Mouse (Mus musculus): ENCODE data around the gene B230307C23Rik. TPM values are rescaled to one million over a fixed set of nuclear protein-coding genes. Genes with fewer than 3 reads are reported as not detected.

The B230307C23Rik gene
- 18.8 and 18.9 TPM in 2 replicates for polyA plus RNA-seq (2016; fragmentation: Nextera tagmentation; extraction: Ambion mirVana)

DNA sequence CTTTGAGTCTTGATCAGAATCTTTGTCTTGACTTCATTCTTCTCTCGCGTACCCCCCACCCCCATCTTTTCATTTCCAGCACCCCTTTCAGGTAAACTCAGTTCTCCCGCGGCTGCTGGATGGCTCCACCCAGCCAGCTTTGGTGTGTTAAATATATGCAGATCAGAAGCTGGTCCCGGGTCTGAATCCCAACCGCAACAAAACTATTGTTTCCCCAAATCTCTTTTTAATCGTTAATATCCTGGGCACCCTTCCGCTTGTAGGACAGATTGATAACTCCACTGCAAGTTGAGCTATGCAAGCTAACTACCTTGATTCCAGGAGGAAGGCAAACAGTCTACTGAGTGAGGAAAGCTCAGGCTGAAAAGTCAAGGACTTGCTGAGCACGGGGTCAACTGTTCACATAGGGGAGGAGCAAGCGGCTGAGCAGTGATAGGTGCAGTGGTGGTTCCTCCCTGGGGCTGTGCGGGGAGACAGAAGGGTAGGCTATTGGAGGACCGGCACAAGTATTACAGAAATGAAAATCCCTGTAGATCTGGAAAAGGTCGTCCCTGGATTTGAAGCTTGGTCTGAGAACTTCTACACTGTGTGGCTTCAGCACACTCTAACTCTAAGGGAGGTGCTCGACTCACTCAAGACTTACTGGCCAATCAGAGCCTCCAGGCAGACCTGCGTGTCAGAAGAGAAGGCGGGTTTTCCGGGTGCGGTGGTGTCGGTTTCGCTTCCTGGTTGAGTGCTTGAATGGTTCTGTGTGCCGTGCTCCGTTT lies at the start of gene B230307C23Rik:
Gene B230307C23Rik (plus strand): TSS at position 700 of the 767 bp plus-strand sequence.
- 2% methylated on average over 22 of the region's 22 CpGs for WGBS
- H3K4me1 ChIP-seq, result peaks cover 13% of the 10 kb centered on the region
- no peaks in the 10 kb centered on the region for H3K36me3 ChIP-seq (replicated peaks)
- H3K9ac ChIP-seq, result peak within 1 kb of the TSS; percentile 54
- peaks cover 9% of the 10 kb centered on the region; the same call in 1 of the 2 replicates for H3K9me3 ChIP-seq
- peak; percentile 99 for ATAC-seq (ENCODE audit: low FRiP score)
- peaks cover 3% of the 10 kb centered on the region; the same call in 1 of the 2 replicates for H3K27me3 ChIP-seq
- H3K27ac ChIP-seq, result 0 out of 2 replicates have a peak within 1 kb of the TSS, but pooled peaks have one; percentile 31
- peak within 1 kb of the TSS; percentile 57 for H3K4me3 ChIP-seq (replicated peaks)
- H3K4me2 ChIP-seq, result peak within 1 kb of the TSS; percentile 81

GRCm38 (mm10) chr16:97948836-97949235 lies 48.3 kb upstream of the B230307C23Rik start:
- H3K27me3 ChIP-seq, result no peaks in the 10 kb centered on the region
- no peaks in the 10 kb centered on the region for H3K9me3 ChIP-seq
- H3K36me3 ChIP-seq (replicated peaks), result peaks cover 51% of the 10 kb centered on the region
- H3K27ac ChIP-seq, result no peak overlapping the region
- H3K4me3 ChIP-seq (replicated peaks), result no peak overlapping the region
- no peak overlapping the region for H3K4me2 ChIP-seq
- ATAC-seq (ENCODE audit: low FRiP score), result no peak
- no peaks in the 10 kb centered on the region for H3K4me1 ChIP-seq
- WGBS, result 83% methylated on average over 4 of the region's 4 CpGs
- H3K9ac ChIP-seq, result no peak overlapping the region

GRCm38 (mm10) chr16:97950061-97950460 lies 47.1 kb upstream of the B230307C23Rik start:
- H3K36me3 ChIP-seq (replicated peaks), result peaks cover 61% of the 10 kb centered on the region
- H3K27ac ChIP-seq, result no peak overlapping the region
- no peak for ATAC-seq (ENCODE audit: low FRiP score)
- H3K9ac ChIP-seq, result no peak overlapping the region
- no peak overlapping the region for H3K4me3 ChIP-seq (replicated peaks)
- WGBS, result 96% methylated on average over 8 of the region's 8 CpGs
- no peaks in the 10 kb centered on the region for H3K27me3 ChIP-seq
- no peaks in the 10 kb centered on the region for H3K4me1 ChIP-seq
- H3K9me3 ChIP-seq, result no peaks in the 10 kb centered on the region
- H3K4me2 ChIP-seq, result no peak overlapping the region

DNA sequence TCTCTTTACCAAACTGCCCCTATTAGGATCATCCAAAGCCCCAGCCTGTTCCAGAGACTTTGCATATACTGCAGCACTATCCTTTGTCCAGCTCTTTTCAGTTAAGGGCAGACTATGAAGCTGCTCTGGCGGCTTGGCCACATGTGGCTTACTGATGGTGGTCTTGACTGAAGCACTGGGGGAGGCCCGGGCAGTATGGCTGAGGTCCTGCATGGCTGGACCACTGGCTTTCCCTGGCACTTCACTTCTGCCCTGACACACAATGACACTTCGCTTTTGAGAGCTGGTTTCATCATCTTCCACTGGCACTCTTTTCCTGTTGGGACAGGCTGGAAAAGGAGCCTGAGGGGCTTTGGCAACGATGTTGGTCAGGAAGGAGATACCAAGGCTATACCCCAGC lies 44.7 kb upstream of the B230307C23Rik start:
- Histone ChIP-seq H3K27ac (no peak overlapping the region), H3K4me3 (replicated peaks) (no peak overlapping the region), H3K4me2 (no peak overlapping the region), H3K9me3 (no peaks in the 10 kb centered on the region), H3K9ac (no peak overlapping the region), H3K27me3 (no peaks in the 10 kb centered on the region), H3K36me3 (replicated peaks) (peaks cover 79% of the 10 kb centered on the region), H3K4me1 (no peaks in the 10 kb centered on the region)
- ATAC-seq (ENCODE audit: low FRiP score), result no peak
- 93% methylated on average over 4 of the region's 4 CpGs for WGBS

DNA sequence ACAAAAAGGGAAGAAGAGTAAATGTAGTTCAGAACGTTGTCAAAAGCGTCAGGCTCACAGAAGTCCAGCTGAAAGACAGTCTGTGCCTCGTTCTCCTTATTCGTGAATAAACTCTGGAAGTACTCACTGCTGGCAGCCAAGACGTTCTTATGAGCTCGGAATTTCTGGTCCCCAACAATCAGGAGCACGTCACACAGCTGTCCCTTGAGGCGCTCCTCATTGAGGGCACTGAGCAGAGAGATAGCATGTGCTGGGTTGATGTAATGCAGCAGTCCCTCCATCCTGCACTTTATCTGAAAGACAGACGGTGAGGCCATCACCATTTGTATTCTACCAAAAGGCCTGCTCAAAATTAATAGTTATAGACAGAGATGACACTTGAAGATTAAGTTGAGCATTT lies 44.3 kb upstream of the B230307C23Rik start:
- 94% methylated on average over 9 of the region's 9 CpGs for WGBS
- no peaks in the 10 kb centered on the region for H3K9me3 ChIP-seq
- no peaks in the 10 kb centered on the region for H3K27me3 ChIP-seq
- no peak overlapping the region for H3K27ac ChIP-seq
- H3K4me1 ChIP-seq, result no peaks in the 10 kb centered on the region
- H3K36me3 ChIP-seq (replicated peaks), result peaks cover 79% of the 10 kb centered on the region
- H3K9ac ChIP-seq, result no peak overlapping the region
- ATAC-seq (ENCODE audit: low FRiP score), result no peak
- no peak overlapping the region for H3K4me2 ChIP-seq
- H3K4me3 ChIP-seq (replicated peaks), result no peak overlapping the region

GRCm38 (mm10) chr16:97953300-97953699 lies 43.8 kb upstream of the B230307C23Rik start:
- Histone ChIP-seq H3K4me1 (no peaks in the 10 kb centered on the region), H3K27ac (no peak overlapping the region), H3K9ac (no peak overlapping the region), H3K4me3 (replicated peaks) (no peak overlapping the region), H3K36me3 (replicated peaks) (peaks cover 76% of the 10 kb centered on the region), H3K9me3 (no peaks in the 10 kb centered on the region), H3K4me2 (no peak overlapping the region), H3K27me3 (no peaks in the 10 kb centered on the region)
- ATAC-seq (ENCODE audit: low FRiP score), result no peak
- 99% methylated on average over 2 of the region's 2 CpGs for WGBS

- Histone ChIP-seq H3K36me3 (replicated peaks) (peaks cover 55% of the 10 kb centered on the region), H3K9ac (no peak overlapping the region), H3K4me2 (no peak overlapping the region), H3K27me3 (no peaks in the 10 kb centered on the region), H3K4me1 (peaks cover 5% of the 10 kb centered on the region; the same call in 1 of the 2 replicates), H3K27ac (no peak overlapping the region), H3K9me3 (no peaks in the 10 kb centered on the region), H3K4me3 (replicated peaks) (no peak overlapping the region)
- ATAC-seq (ENCODE audit: low FRiP score), result no peak
- 92% methylated on average over 2 of the region's 2 CpGs for WGBS
Observed at GRCm38 (mm10) chr16:97956011-97956410, 41.1 kb upstream of the B230307C23Rik start.

- Histone ChIP-seq H3K36me3 (replicated peaks) (peaks cover 39% of the 10 kb centered on the region), H3K27me3 (no peaks in the 10 kb centered on the region), H3K4me2 (no peak overlapping the region), H3K4me1 (peaks cover 11% of the 10 kb centered on the region; the same call in 1 of the 2 replicates), H3K27ac (no peak overlapping the region), H3K9ac (no peak overlapping the region), H3K9me3 (no peaks in the 10 kb centered on the region), H3K4me3 (replicated peaks) (no peak overlapping the region)
- no peak for ATAC-seq (ENCODE audit: low FRiP score)
Observed at GRCm38 (mm10) chr16:97957626-97958025, 39.5 kb upstream of the B230307C23Rik start.

- Histone ChIP-seq H3K27ac (no peak overlapping the region), H3K4me1 (peaks cover 11% of the 10 kb centered on the region; the same call in 1 of the 2 replicates), H3K36me3 (replicated peaks) (peaks cover 32% of the 10 kb centered on the region), H3K9ac (no peak overlapping the region), H3K27me3 (no peaks in the 10 kb centered on the region), H3K4me2 (no peak overlapping the region), H3K4me3 (replicated peaks) (no peak overlapping the region), H3K9me3 (no peaks in the 10 kb centered on the region)
- no peak for ATAC-seq (ENCODE audit: low FRiP score)
Observed at GRCm38 (mm10) chr16:97958401-97958973, 38.6 kb upstream of the B230307C23Rik start.

GRCm38 (mm10) chr16:97960348-97960747 lies 36.8 kb upstream of the B230307C23Rik start:
- no peaks in the 10 kb centered on the region for H3K9me3 ChIP-seq
- H3K9ac ChIP-seq, result no peak overlapping the region
- no peaks in the 10 kb centered on the region for H3K27me3 ChIP-seq
- peaks cover 14% of the 10 kb centered on the region for H3K36me3 ChIP-seq (replicated peaks)
- 95% methylated on average over 3 of the region's 3 CpGs for WGBS
- no peak for ATAC-seq (ENCODE audit: low FRiP score)
- H3K4me2 ChIP-seq, result no peak overlapping the region
- no peak overlapping the region for H3K4me3 ChIP-seq (replicated peaks)
- H3K4me1 ChIP-seq, result peaks cover 11% of the 10 kb centered on the region; the same call in 1 of the 2 replicates
- H3K27ac ChIP-seq, result no peak overlapping the region

GRCm38 (mm10) chr16:97961381-97962150 lies 35.5 kb upstream of the B230307C23Rik start:
- peaks cover 3% of the 10 kb centered on the region for H3K36me3 ChIP-seq (replicated peaks)
- peak overlapping the region; percentile 93 for H3K27ac ChIP-seq
- peak overlapping the region; percentile 92 for H3K9ac ChIP-seq
- H3K4me3 ChIP-seq (replicated peaks), result peak overlapping the region; percentile 84
- H3K9me3 ChIP-seq, result no peaks in the 10 kb centered on the region
- peaks cover 11% of the 10 kb centered on the region; the same call in 1 of the 2 replicates for H3K4me1 ChIP-seq
- ATAC-seq (ENCODE audit: low FRiP score), result peak; percentile 63
- peak overlapping the region; percentile 74 for H3K4me2 ChIP-seq
- WGBS, result 8% methylated on average over 36 of the region's 36 CpGs
- H3K27me3 ChIP-seq, result no peaks in the 10 kb centered on the region
